Mouse (Mus musculus): ENCODE results near the gene Nav2. TPM values are rescaled to one million over a fixed set of nuclear protein-coding genes. Genes with fewer than 3 reads are reported as not detected.

The Nav2 gene
- total and polyA plus RNA-seq, 2 experiments from 2014 or later: 16.3 to 44.0 TPM

DNA sequence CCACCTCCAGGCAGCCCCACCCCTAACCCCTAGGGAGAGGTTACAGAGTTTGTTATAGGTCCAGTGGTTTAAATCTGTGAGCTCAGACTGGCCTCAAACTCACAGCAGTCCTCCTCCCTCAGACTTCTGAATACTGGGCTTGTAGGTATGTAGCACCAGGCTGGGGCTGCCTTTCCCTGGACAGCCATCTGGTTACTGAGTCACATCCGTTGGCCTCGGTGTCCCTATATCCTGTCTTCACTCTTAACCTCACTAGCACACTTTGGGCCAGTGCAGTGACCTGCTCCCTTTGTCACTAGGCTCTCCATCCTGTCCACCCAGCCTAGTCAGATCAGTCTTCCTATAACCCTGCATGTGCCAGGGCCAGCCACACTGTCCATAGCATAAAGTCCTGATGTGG is 19.8 kb upstream of the Nav2 start:
- no peak for ATAC-seq
- 90% methylated on average over 2 of the region's 2 CpGs for WGBS
- no peak for TF ChIP-seq CTCF (IDR thresholded peaks at IDR 0.05; ENCODE audit: low read depth)

GRCm38 (mm10) chr7:48891029-48891428 is 17.5 kb upstream of the Nav2 start:
- H3K4me3 ChIP-seq (ENCODE audit: low read depth, low read length): no peak overlapping the region
- TF ChIP-seq CTCF (IDR thresholded peaks at IDR 0.05; ENCODE audit: low read depth): no peak
- no peak overlapping the region for H3K9ac ChIP-seq
- no peak overlapping the region for H3K27ac ChIP-seq (ENCODE audit: low read depth, low read length)
- no peaks in the 10 kb centered on the region for H3K36me3 ChIP-seq (ENCODE audit: insufficient read depth)
- H3K9me3 ChIP-seq (ENCODE audit: low read length): no peaks in the 10 kb centered on the region
- H3K27me3 ChIP-seq (ENCODE audit: insufficient read depth, low read length): no peaks in the 10 kb centered on the region; the same call in 1 of the 2 replicates
- no peaks in the 10 kb centered on the region for H3K4me1 ChIP-seq (ENCODE audit: insufficient read depth)
- WGBS: 24% methylated on average over 5 of the region's 5 CpGs
- DNase-seq: no peak
- ATAC-seq: no peak
- no peak overlapping the region for H3K4me2 ChIP-seq (ENCODE audit: low read depth)

More for the DNA sequence above, 19.8 kb upstream of the Nav2 start:
- Histone ChIP-seq H3K4me1 (ENCODE audit: insufficient read depth) (no peaks in the 10 kb centered on the region), H3K4me2 (ENCODE audit: low read depth) (no peak overlapping the region), H3K27ac (ENCODE audit: low read depth, low read length) (no peak overlapping the region), H3K9ac (no peak overlapping the region), H3K36me3 (ENCODE audit: insufficient read depth) (no peaks in the 10 kb centered on the region), H3K9me3 (ENCODE audit: low read length) (no peaks in the 10 kb centered on the region), H3K27me3 (ENCODE audit: insufficient read depth, low read length) (no peaks in the 10 kb centered on the region; the same call in 1 of the 2 replicates), H3K4me3 (ENCODE audit: low read depth, low read length) (no peak overlapping the region)
- no peak for DNase-seq

DNA sequence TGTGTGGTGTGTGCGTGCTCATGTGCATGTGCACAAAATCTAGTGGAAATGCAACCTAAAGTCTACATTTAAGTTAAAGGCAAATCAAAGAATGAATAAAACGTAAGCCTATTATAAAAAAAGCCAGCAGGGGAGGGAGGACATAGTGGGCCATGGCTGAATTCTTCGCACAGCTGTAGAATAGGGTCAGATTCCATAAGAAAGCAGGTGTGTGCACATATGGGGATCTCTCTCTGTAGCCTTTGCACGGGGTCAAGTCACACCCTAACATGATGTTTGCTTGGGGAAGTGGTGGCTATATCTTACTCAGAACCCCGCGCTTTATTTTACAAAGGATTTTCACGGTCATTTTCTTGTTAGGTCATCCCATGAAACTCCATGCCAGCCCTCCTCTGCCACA is 15.4 kb upstream of the Nav2 start:
- peaks cover 8% of the 10 kb centered on the region; the same call in 1 of the 2 replicates for H3K27me3 ChIP-seq (ENCODE audit: insufficient read depth, low read length)
- no peak overlapping the region for H3K9ac ChIP-seq
- no peak overlapping the region for H3K27ac ChIP-seq (ENCODE audit: low read depth, low read length)
- DNase-seq (no peak), ATAC-seq (no peak)
- no peaks in the 10 kb centered on the region for H3K36me3 ChIP-seq (ENCODE audit: insufficient read depth)
- H3K9me3 ChIP-seq (ENCODE audit: low read length): no peaks in the 10 kb centered on the region
- H3K4me1 ChIP-seq (ENCODE audit: insufficient read depth): no peaks in the 10 kb centered on the region
- TF ChIP-seq CTCF (IDR thresholded peaks at IDR 0.05; ENCODE audit: low read depth): no peak
- 89% methylated on average over 7 of the region's 7 CpGs for WGBS
- no peak overlapping the region for H3K4me3 ChIP-seq (ENCODE audit: low read depth, low read length)
- H3K4me2 ChIP-seq (ENCODE audit: low read depth): no peak overlapping the region

DNA sequence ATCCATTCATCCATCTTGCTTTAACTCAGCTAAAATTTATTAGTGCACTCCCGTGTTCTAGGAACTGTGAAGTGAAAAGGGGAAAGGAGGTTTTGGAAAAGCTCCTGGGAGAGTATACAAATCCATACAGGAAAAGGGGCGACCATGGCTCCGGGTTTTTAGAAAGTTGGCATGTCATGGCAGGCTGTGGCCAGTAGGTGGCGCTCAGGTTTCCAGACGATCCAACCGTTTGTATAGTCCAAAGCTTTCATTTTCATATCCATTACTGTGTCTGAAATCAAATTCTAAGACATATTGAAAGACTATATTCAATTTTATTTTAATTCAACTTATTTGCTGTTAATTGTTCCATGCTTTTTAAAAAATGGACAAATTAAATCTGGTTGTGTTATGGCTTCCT is 14.4 kb upstream of the Nav2 start:
- H3K9ac ChIP-seq: no peak overlapping the region
- TF ChIP-seq CTCF (IDR thresholded peaks at IDR 0.05; ENCODE audit: low read depth): peak; percentile 88
- no peaks in the 10 kb centered on the region for H3K36me3 ChIP-seq (ENCODE audit: insufficient read depth)
- H3K9me3 ChIP-seq (ENCODE audit: low read length): no peaks in the 10 kb centered on the region
- ATAC-seq (peak; percentile 25; the same call in 1 of the 2 replicates), DNase-seq (peak; percentile 90)
- H3K4me3 ChIP-seq (ENCODE audit: low read depth, low read length): no peak overlapping the region
- H3K4me2 ChIP-seq (ENCODE audit: low read depth): no peak overlapping the region
- no peaks in the 10 kb centered on the region for H3K4me1 ChIP-seq (ENCODE audit: insufficient read depth)
- H3K27ac ChIP-seq (ENCODE audit: low read depth, low read length): no peak overlapping the region
- peaks cover 8% of the 10 kb centered on the region; the same call in 1 of the 2 replicates for H3K27me3 ChIP-seq (ENCODE audit: insufficient read depth, low read length)
- 1% methylated on average over 6 of the region's 6 CpGs for WGBS

DNA sequence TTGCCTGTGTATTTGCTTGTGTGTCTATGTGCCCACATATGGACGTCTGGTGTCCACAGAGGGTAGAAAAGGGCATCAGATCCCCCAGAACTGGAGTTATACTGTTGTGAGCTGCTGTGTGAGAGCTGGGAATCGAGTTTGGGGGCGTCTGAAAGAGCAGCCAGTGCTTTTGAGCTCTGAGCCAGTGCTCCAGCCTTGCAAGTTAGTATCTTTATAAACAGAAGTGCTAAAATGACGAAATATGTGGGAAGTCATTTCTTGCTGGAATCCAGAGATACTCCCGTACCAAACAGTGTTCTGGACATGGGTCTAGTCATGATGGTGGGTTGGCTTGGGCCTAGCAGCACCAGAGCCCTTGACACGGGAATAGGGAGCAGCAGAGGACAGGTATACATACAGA is 13.8 kb upstream of the Nav2 start:
- TF ChIP-seq CTCF (IDR thresholded peaks at IDR 0.05; ENCODE audit: low read depth): no peak
- 0 out of 2 replicates have a peak, but pooled peaks have one; percentile 4 for ATAC-seq

DNA sequence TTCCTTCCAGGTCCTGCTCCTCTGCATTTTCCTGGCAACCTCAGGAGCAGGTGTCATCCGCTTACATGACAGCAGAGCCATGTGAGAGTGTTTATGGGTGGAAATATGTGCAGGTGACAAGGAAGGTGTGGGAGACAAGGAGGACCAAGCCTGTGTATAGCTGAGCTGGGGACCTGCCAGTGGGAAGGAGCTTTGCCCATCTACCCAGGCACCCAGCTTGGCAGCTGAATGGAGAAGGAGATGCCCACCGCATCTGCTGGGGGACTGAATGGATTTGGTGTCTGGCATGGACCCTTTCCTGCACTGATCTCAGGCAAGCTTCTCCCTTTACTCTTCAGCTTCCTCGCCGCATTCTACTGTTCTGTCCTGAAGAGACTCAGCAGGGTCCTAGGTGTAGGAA is 13.0 kb upstream of the Nav2 start:
- H3K9me3 ChIP-seq (ENCODE audit: low read length): no peaks in the 10 kb centered on the region
- DNase-seq (no peak), ATAC-seq (no peak)
- WGBS: 87% methylated on average over 4 of the region's 4 CpGs
- no peak overlapping the region for H3K4me2 ChIP-seq (ENCODE audit: low read depth)
- no peaks in the 10 kb centered on the region for H3K4me1 ChIP-seq (ENCODE audit: insufficient read depth)
- H3K9ac ChIP-seq: no peak overlapping the region
- TF ChIP-seq CTCF (IDR thresholded peaks at IDR 0.05; ENCODE audit: low read depth): no peak
- H3K4me3 ChIP-seq (ENCODE audit: low read depth, low read length): no peak overlapping the region
- no peaks in the 10 kb centered on the region for H3K36me3 ChIP-seq (ENCODE audit: insufficient read depth)
- H3K27ac ChIP-seq (ENCODE audit: low read depth, low read length): no peak overlapping the region
- H3K27me3 ChIP-seq (ENCODE audit: insufficient read depth, low read length): peaks cover 8% of the 10 kb centered on the region; the same call in 1 of the 2 replicates

More for the DNA sequence above, 13.8 kb upstream of the Nav2 start:
- Histone ChIP-seq H3K36me3 (ENCODE audit: insufficient read depth) (no peaks in the 10 kb centered on the region), H3K9me3 (ENCODE audit: low read length) (no peaks in the 10 kb centered on the region), H3K4me2 (ENCODE audit: low read depth) (no peak overlapping the region), H3K4me3 (ENCODE audit: low read depth, low read length) (no peak overlapping the region), H3K27ac (ENCODE audit: low read depth, low read length) (no peak overlapping the region), H3K27me3 (ENCODE audit: insufficient read depth, low read length) (peaks cover 8% of the 10 kb centered on the region; the same call in 1 of the 2 replicates), H3K4me1 (ENCODE audit: insufficient read depth) (no peaks in the 10 kb centered on the region), H3K9ac (no peak overlapping the region)
- DNase-seq: no peak
- WGBS: 74% methylated on average over 6 of the region's 6 CpGs

GRCm38 (mm10) chr7:48896051-48896450 is 12.5 kb upstream of the Nav2 start:
- ATAC-seq: no peak
- no peak for TF ChIP-seq CTCF (IDR thresholded peaks at IDR 0.05; ENCODE audit: low read depth)

More at GRCm38 (mm10) chr7:48896051-48896450, 12.5 kb upstream of the Nav2 start:
- H3K4me3 ChIP-seq (ENCODE audit: low read depth, low read length): no peak overlapping the region
- no peaks in the 10 kb centered on the region for H3K9me3 ChIP-seq (ENCODE audit: low read length)
- no peaks in the 10 kb centered on the region for H3K36me3 ChIP-seq (ENCODE audit: insufficient read depth)
- 89% methylated on average over 4 of the region's 4 CpGs for WGBS
- H3K27me3 ChIP-seq (ENCODE audit: insufficient read depth, low read length): peaks cover 8% of the 10 kb centered on the region; the same call in 1 of the 2 replicates
- H3K4me1 ChIP-seq (ENCODE audit: insufficient read depth): no peaks in the 10 kb centered on the region
- no peak overlapping the region for H3K27ac ChIP-seq (ENCODE audit: low read depth, low read length)
- no peak for DNase-seq
- no peak overlapping the region for H3K4me2 ChIP-seq (ENCODE audit: low read depth)
- H3K9ac ChIP-seq: no peak overlapping the region
